Comparison of ENCODE assay signal across 18 mouse cellular contexts in genomic region chr12:25299603-25300471, GRCm38 (mm10).
A peak's percentile ranks its signal among the peaks of the same experiment; 100 is the strongest.
DNase-seq lines count a peak whose midpoint lies in the region; ATAC-seq lines count a peak whose summit lies in the region.
"Had no signal": no experiment of that assay in that cellular context is flagged by ENCODE, and none has a peak within 500 bp of the region (broad histone marks: within the 10 kb centered on the region; RNA-seq: fewer than 3 reads in every experiment).

No protein-coding gene starts in this region.

- no peak overlapping the region for H3K4me2 ChIP-seq in liver, embryonic 11.5 days
- H3K4me2 ChIP-seq: embryonic facial prominence, embryonic 13.5 days; heart, embryonic 12.5 days; limb, embryonic 15.5 days; neural tube, embryonic 12.5 days had no signal

- no peak overlapping the region for H3K4me3 ChIP-seq in liver, embryonic 11.5 days (ENCODE audit: low read depth, low read length)
- H3K4me3 ChIP-seq: embryonic facial prominence, embryonic 13.5 days; heart, embryonic 12.5 days; limb, embryonic 15.5 days; neural tube, embryonic 12.5 days had no signal

- no peak for ATAC-seq in liver, embryonic 11.5 days (replicated peaks; ENCODE audit: low FRiP score)
- ATAC-seq in CD4-positive, CD25-positive, alpha-beta regulatory T cell, adult 4 months = peak; percentile 76
- ATAC-seq: forebrain, postnatal 0 days; hindbrain, postnatal 0 days had no signal

- no peaks in the 10 kb centered on the region for H3K9me3 ChIP-seq in liver, embryonic 11.5 days (ENCODE audit: control insufficient read depth, low read length)
- H3K9me3 ChIP-seq: embryonic facial prominence, embryonic 13.5 days; heart, embryonic 12.5 days; limb, embryonic 15.5 days; neural tube, embryonic 12.5 days had no signal

- no peak overlapping the region for H3K9ac ChIP-seq in liver, embryonic 11.5 days (ENCODE audit: low read depth, low read length)
- H3K9ac ChIP-seq: embryonic facial prominence, embryonic 13.5 days; forebrain, postnatal 0 days; heart, embryonic 12.5 days; limb, embryonic 15.5 days; neural tube, embryonic 12.5 days had no signal

- DNase-seq in heart, adult 11 months = peak; percentile 61
- no peak for DNase-seq in heart, postnatal 36 days
- peak; percentile 13 for DNase-seq in liver
- no peak for DNase-seq in liver, embryonic 11.5 days (ENCODE audit: low spot score)
- peak; percentile 50 to 54 for DNase-seq in kidney, postnatal 4 days
- no peak for DNase-seq in cerebellum, adult 11-12 months
- DNase-seq in right cerebral cortex, postnatal 10 days (ENCODE audit: low spot score in 2 of 2) = no peak
- DNase-seq: adrenal gland, postnatal 14 days; cerebellum, adult 8-10 months; forebrain, postnatal 0 days; gastrocnemius, postnatal 14 days; heart, postnatal 4 days had no signal

- WGBS in liver, embryonic 11.5 days = 48% methylated on average over 11 of the region's 11 CpGs

- no peaks in the 10 kb centered on the region for H3K27me3 ChIP-seq in liver, embryonic 11.5 days (replicated peaks; ENCODE audit: control insufficient read depth, insufficient read depth, low read length)
- H3K27me3 ChIP-seq: embryonic facial prominence, embryonic 13.5 days; heart, embryonic 12.5 days; limb, embryonic 15.5 days; neural tube, embryonic 12.5 days had no signal

- H3K27ac ChIP-seq in liver, embryonic 11.5 days (ENCODE audit: low read depth, low read length) = no peak overlapping the region
- H3K27ac ChIP-seq: embryonic facial prominence, embryonic 13.5 days; hindbrain, postnatal 0 days; limb, embryonic 15.5 days; neural tube, embryonic 12.5 days had no signal

- intact Hi-C loops in heart, postnatal 36 days (cut with DNase I) = no loop called here

- H3K36me3 ChIP-seq in liver, embryonic 11.5 days (ENCODE audit: control insufficient read depth, insufficient read depth, low read length) = no peaks in the 10 kb centered on the region
- H3K36me3 ChIP-seq: embryonic facial prominence, embryonic 13.5 days; heart, embryonic 12.5 days; limb, embryonic 15.5 days; neural tube, embryonic 12.5 days had no signal

- peaks cover 22% of the 10 kb centered on the region for H3K4me1 ChIP-seq in liver, embryonic 11.5 days (replicated peaks; ENCODE audit: control insufficient read depth, insufficient read depth, low read length)
- H3K4me1 ChIP-seq: limb, embryonic 15.5 days had no signal

Comparison
In these comparisons a context has a peak if more than half of its experiments do, and no peak if none do; other contexts are left out.
1. DNase-seq: peak in heart, adult 11 months (single experiment), liver (single experiment) and kidney, postnatal 4 days (2 of 2); none in heart, postnatal 36 days (0 of 2), liver, embryonic 11.5 days (single experiment), cerebellum, adult 11-12 months (single experiment) and right cerebral cortex, postnatal 10 days (0 of 2).